Mouse (Mus musculus) liver, postnatal 0 days (tissue): ENCODE measurements around the gene Uqcr10. TPM values are rescaled to one million over a fixed set of nuclear protein-coding genes. Genes with fewer than 3 reads are reported as not detected.

Source experiments
- ATAC-seq: fragments of 200-750 bp; cut with Nextera tagmentation; 2 replicates; pipeline ENCODE4 v1.8.0; 2017; ENCODE audit warnings: mild to moderate bottlenecking, moderate library complexity
- DNase-seq: peaks from one replicate; pipeline ENCODE4 v3.0.0-alpha.2; 2016
- H3K27ac ChIP-seq: fragments of 300-500 bp; sonication (generic); 2 replicates; pipeline ENCODE4 v1.5.1; 2014; ENCODE audit warnings: antibody characterized with exemption, moderate library complexity, mild to moderate bottlenecking, low read depth
- H3K27me3 ChIP-seq: fragments of 300-500 bp; sonication (generic); 2 replicates; pipeline ENCODE4 v1.6.1; 2014; ENCODE audit warnings: low read length, control low read depth, mixed read lengths; ENCODE audit not compliant: insufficient read depth
- H3K36me3 ChIP-seq: fragments of 300-500 bp; sonication (generic); replicated peaks from 2 replicates; pipeline ENCODE4 v1.6.1; 2014; ENCODE audit warnings: mild to moderate bottlenecking, control low read depth, low read length, moderate library complexity, mixed read lengths; ENCODE audit not compliant: insufficient read depth
- H3K4me1 ChIP-seq: fragments of 300-500 bp; sonication (generic); 2 replicates; pipeline ENCODE4 v1.6.1; 2014; ENCODE audit warnings: antibody characterized with exemption, mild to moderate bottlenecking, control low read depth; ENCODE audit not compliant: insufficient read depth
- H3K4me2 ChIP-seq: fragments of 300-500 bp; sonication (generic); 2 replicates; pipeline ENCODE4 v1.6.1; 2014; ENCODE audit warnings: low read depth, mild to moderate bottlenecking, low read length, moderate library complexity, mixed read lengths
- H3K4me3 ChIP-seq: fragments of 300-500 bp; sonication (generic); 2 replicates; pipeline ENCODE4 v1.5.1; 2014; ENCODE audit warnings: low read depth, low read length
- H3K9ac ChIP-seq: fragments of 300-500 bp; sonication (generic); replicated peaks from 2 replicates; pipeline ENCODE4 v1.6.1; 2014; ENCODE audit warnings: mild to moderate bottlenecking, moderate library complexity
- H3K9me3 ChIP-seq: fragments of 300-500 bp; sonication (generic); 2 replicates; pipeline ENCODE4 v1.6.1; 2016; ENCODE audit warnings: mild to moderate bottlenecking, control low read depth, low read length, mixed read lengths
- CTCF ChIP-seq: sonication (generic); IDR thresholded peaks from 2 replicates; pipeline ENCODE4 v1.5.1; 2016; ENCODE audit warnings: antibody characterized with exemption, low read depth
- EP300 ChIP-seq: IDR thresholded peaks from 2 replicates; pipeline ENCODE4 v1.6.1; 2016; ENCODE audit warnings: antibody characterized with exemption, low read depth, mild to moderate bottlenecking
- WGBS: fragments of 180-500 bp; shearing (Covaris S2); extraction: QIAGEN DNeasy Blood & Tissue Kit; methylation state at CpG from one replicate; pipeline ENCODE4 v1.1.7; 2014; ENCODE audit not compliant: insufficient replicate concordance; 5-methylcytosine and 5-hydroxymethylcytosine counted together
- polyA plus RNA-seq: library from polyadenylated mRNA; unstranded; fragments of >200 nt; fragmentation: Nextera tagmentation; extraction: Ambion mirVana; gene quantifications from 2 replicates; pipeline ENCODE4 v1.2.1, GENCODE M21; 2015

Uqcr10 gene
- polyA plus RNA-seq, 1 experiment from 2014 or later = 1,070 TPM

DNA sequence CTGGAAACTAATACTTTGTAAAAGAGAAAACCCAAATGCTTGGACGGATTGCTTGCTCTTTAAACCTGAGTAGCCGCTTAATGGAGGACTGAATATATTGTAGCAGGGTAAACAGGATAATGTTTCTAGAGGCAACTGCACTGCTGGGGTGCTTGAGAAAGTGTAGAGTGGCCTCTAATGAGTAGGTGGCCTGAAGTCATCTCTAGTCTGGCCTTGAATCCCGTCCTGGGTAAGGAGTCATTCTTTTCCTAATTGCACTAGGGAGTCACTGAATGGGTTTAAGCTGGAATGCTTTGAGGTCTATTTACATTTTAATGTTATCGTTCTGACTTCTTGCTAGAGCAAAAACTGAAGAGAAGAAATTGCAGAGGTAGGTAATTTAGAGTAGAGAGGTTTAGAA is 1.0 kb upstream of the Uqcr10 start:
- peaks cover 20% of the 10 kb centered on the region for H3K4me1 ChIP-seq
- H3K9me3 ChIP-seq = no peaks in the 10 kb centered on the region
- peaks cover 11% of the 10 kb centered on the region for H3K36me3 ChIP-seq
- peak overlapping the region; percentile 77 for H3K27ac ChIP-seq
- peak overlapping the region; percentile 99 for H3K4me2 ChIP-seq
- H3K9ac ChIP-seq = peak overlapping the region; percentile 84
- H3K4me3 ChIP-seq = peak overlapping the region; percentile 78
- TF ChIP-seq CTCF = no peak
- TF ChIP-seq EP300 = no peak
- 16% methylated on average over 4 of the region's 4 CpGs for WGBS
- ATAC-seq = no peak
- no peaks in the 10 kb centered on the region for H3K27me3 ChIP-seq
- no peak for DNase-seq

DNA sequence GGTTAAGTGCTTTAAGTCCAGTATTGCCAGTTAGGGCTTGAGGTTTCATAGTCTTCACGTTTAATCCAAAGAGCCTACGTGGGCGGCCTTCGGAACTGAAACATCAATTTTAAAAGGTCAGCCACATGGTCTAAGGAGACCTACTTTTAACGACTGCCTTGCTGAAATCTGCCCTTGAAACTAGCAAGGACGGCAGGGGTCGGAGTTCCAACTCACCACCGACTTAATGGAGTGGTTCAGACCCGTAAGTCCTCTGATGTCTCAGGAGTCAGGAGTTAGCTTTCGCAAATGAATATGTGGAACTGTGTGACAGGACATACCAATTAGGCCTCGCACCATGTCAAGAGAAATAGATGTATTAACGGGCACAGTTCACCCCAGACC is 462 bp downstream of the Uqcr10 start:
- WGBS = 1% methylated on average over 12 of the region's 12 CpGs
- TF ChIP-seq CTCF = no peak
- TF ChIP-seq EP300 = no peak

GRCm38 (mm10) chr11:4700726-4701125 is 3.4 kb downstream of the Uqcr10 start:
- Histone ChIP-seq H3K4me2 (no peak overlapping the region), H3K4me3 (no peak overlapping the region), H3K4me1 (peaks cover 22% of the 10 kb centered on the region), H3K36me3 (peaks cover 11% of the 10 kb centered on the region), H3K9me3 (no peaks in the 10 kb centered on the region), H3K27me3 (no peaks in the 10 kb centered on the region), H3K27ac (no peak overlapping the region), H3K9ac (no peak overlapping the region)
- no peak for TF ChIP-seq EP300
- no peak for TF ChIP-seq CTCF
- 79% methylated on average over 8 of the region's 8 CpGs for WGBS
- DNase-seq = no peak
- no peak for ATAC-seq

More for the DNA sequence above, 462 bp downstream of the Uqcr10 start:
- Histone ChIP-seq H3K27me3 (no peaks in the 10 kb centered on the region), H3K4me1 (peaks cover 20% of the 10 kb centered on the region), H3K9ac (peak overlapping the region; percentile 83), H3K27ac (peak overlapping the region; percentile 88), H3K9me3 (no peaks in the 10 kb centered on the region), H3K36me3 (peaks cover 11% of the 10 kb centered on the region), H3K4me3 (peak overlapping the region; percentile 78), H3K4me2 (peak overlapping the region; percentile 99)
- peak; percentile 2 for ATAC-seq
- no peak for DNase-seq

DNA sequence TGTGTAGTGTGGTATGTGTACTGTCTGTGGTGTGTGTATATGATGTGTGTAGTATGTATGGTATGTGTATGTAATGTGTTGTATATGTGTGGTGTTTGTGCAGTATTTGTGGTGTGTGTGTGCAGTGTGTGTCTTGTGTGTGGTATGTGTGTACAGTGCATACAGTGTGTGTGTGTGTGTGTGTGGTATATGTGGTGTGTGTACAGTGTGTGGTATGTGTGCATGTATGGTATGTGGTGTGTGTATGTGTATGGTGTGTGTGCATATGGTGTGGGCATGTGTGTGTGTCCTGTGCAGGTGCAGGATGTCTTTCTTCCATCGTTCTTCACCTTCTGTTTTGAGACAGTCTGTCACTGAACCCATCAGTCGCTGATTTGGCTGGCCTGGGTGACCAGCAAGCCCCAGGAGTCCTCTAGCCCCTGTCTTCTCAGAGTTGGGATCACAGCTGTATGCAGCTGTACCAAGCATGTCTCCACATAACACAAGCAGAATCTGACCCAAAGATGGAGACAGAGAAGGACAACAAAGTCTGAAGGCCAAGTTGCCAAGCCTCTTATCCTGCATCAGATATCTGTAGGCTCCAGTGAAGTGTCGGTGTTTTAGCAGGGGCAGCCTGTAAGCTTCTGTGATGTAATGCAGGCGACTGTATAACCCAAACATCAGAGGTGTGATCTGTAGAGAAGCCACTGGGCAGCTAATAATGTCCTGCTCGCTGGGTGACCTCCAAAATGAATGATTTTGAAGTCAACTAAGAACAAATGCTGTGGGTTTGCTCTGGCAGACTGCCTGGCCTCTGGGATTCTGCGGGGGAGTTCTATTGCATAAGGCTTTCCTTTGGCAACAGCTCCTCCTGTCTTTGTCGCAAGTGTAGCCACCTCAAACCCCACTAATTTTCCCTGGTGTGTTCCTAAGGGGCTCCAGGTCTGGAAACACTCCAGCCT is 6.8 kb downstream of the Uqcr10 start:
- no peak overlapping the region for H3K27ac ChIP-seq
- TF ChIP-seq CTCF (peak; percentile 63), EP300 (no peak)
- H3K4me2 ChIP-seq = no peak overlapping the region
- H3K27me3 ChIP-seq = no peaks in the 10 kb centered on the region
- H3K4me3 ChIP-seq = no peak overlapping the region
- DNase-seq (peak; percentile 76), ATAC-seq (peak; percentile 78)
- H3K36me3 ChIP-seq = peaks cover 11% of the 10 kb centered on the region
- WGBS = 31% methylated on average over 7 of the region's 7 CpGs
- H3K4me1 ChIP-seq = peaks cover 6% of the 10 kb centered on the region; the same call in 1 of the 2 replicates
- no peaks in the 10 kb centered on the region for H3K9me3 ChIP-seq
- H3K9ac ChIP-seq = no peak overlapping the region

- H3K4me1 ChIP-seq = 0 out of 2 replicates have a peak, but pooled peaks cover 4% of the 10 kb centered on the region
- no peak overlapping the region for H3K27ac ChIP-seq
- 75% methylated on average over 11 of the region's 11 CpGs for WGBS
- H3K9ac ChIP-seq = no peak overlapping the region
- no peaks in the 10 kb centered on the region for H3K9me3 ChIP-seq
- no peak for ATAC-seq
- no peak for DNase-seq
- H3K4me3 ChIP-seq = no peak overlapping the region
- H3K27me3 ChIP-seq = no peaks in the 10 kb centered on the region
- H3K36me3 ChIP-seq = no peaks in the 10 kb centered on the region
- TF ChIP-seq CTCF = no peak
- TF ChIP-seq EP300 = no peak
- H3K4me2 ChIP-seq = no peak overlapping the region
Observed at GRCm38 (mm10) chr11:4692162-4692561, 12.0 kb downstream of the Uqcr10 start.

- no peaks in the 10 kb centered on the region for H3K9me3 ChIP-seq
- no peak for DNase-seq
Observed at GRCm38 (mm10) chr11:4691213-4691612, 12.9 kb downstream of the Uqcr10 start.

More at GRCm38 (mm10) chr11:4691213-4691612, 12.9 kb downstream of the Uqcr10 start:
- Histone ChIP-seq H3K9ac (no peak overlapping the region), H3K4me3 (no peak overlapping the region), H3K4me2 (no peak overlapping the region), H3K4me1 (0 out of 2 replicates have a peak, but pooled peaks cover 4% of the 10 kb centered on the region), H3K36me3 (no peaks in the 10 kb centered on the region), H3K27me3 (no peaks in the 10 kb centered on the region), H3K27ac (no peak overlapping the region)
- no peak for ATAC-seq
- TF ChIP-seq EP300 = no peak
- TF ChIP-seq CTCF = no peak
- 64% methylated on average over 10 of the region's 10 CpGs for WGBS
